Mouse (Mus musculus): ENCODE measurements around the gene St7.

- TF ChIP-seq CTCF (IDR thresholded peaks at IDR 0.05; ENCODE audit: low read depth) = no peak
- no peak for TF ChIP-seq EP300 (IDR thresholded peaks at IDR 0.05; ENCODE audit: low read depth)
Observed at GRCm38 (mm10) chr6:17951779-17952178, 259.0 kb downstream of the St7 start.

Measured in heart, postnatal 0 days (tissue).